Mouse (Mus musculus): ENCODE measurements around the gene Ppp1r9b. TPM values are rescaled to one million over a fixed set of nuclear protein-coding genes. Genes with fewer than 3 reads are reported as not detected.

Ppp1r9b gene
- total RNA-seq, 2 experiments from 2014 or later: 137 to 229 TPM

GRCm38 (mm10) chr11:94973313-94973712 lies 17.5 kb upstream of the Ppp1r9b start:
- ATAC-seq (replicated peaks; ENCODE audit: low FRiP score, low TSS enrichment, poor library complexity, severe bottlenecking): no peak

DNA sequence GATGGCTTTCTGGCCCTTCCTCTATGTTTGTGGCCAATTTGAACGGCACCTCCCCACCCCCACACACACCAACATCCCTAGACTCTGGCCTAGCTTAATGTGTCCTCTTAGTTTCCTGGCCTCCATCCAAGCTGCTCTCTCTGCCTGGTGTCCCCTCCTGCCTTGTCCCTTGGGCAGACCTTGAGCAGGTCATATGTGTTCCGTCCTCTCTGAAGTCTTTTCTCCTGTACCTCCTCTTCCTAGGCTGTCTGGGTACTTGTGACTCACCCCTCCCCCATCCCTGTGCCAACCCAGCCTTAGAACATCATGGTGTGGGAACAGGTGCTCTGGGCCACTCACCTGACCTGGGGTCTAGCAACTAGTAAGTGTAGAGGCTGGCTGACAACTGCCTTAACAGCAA lies 15.9 kb upstream of the Ppp1r9b start:
- ATAC-seq (replicated peaks; ENCODE audit: low FRiP score, low TSS enrichment, poor library complexity, severe bottlenecking): no peak

- no peak for ATAC-seq (replicated peaks; ENCODE audit: low FRiP score, low TSS enrichment, poor library complexity, severe bottlenecking)
These were observed 14.6 kb upstream of the Ppp1r9b start, which contains the start of gene Sgca for GRCm38 (mm10) chr11:94976199-94976598. Sgca (minus strand) TSS chr11:94976327.

GRCm38 (mm10) chr11:94978178-94978915 lies 12.5 kb upstream of the Ppp1r9b start:
- ATAC-seq (replicated peaks; ENCODE audit: low FRiP score, low TSS enrichment, poor library complexity, severe bottlenecking): peak; percentile 32; the same call in 1 of the 2 replicates

- peak; percentile 90 for ATAC-seq (replicated peaks; ENCODE audit: low FRiP score, low TSS enrichment, poor library complexity, severe bottlenecking)
These were observed 11.9 kb upstream of the Ppp1r9b start for GRCm38 (mm10) chr11:94978947-94979346.

DNA sequence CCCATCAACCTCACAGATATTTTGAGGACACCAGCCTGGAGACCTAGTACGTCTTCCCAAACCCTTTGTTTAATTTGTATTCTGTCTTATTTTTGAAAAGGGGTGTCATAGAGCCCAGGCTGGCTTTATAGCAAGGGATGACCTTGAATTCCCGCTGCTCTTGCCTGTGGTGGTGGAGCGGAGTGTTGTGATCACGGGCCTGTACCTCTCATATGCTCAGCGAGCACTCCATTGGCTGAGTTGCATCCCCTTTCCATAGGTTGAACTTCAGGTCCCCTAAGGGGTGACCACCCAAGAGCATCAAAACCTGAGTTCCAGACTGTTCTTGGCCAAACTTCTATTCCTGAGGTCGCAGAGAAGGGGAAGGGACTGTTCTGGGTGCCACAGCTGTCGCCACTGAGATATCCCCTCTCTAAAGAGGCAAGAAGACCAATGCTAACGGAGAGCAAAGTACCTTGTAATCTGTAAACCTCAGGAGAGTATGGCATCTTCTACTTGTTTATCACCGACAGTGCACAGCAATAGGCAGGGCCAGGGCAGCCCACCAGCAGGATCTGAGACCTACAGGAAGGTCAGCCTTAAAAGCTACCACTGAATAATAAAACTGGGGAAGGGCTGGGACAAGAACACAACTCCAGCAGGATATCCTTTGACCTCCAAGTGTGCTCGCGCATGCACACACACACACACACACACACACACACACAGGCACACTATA lies 11.2 kb upstream of the Ppp1r9b start:
- ATAC-seq (replicated peaks; ENCODE audit: low FRiP score, low TSS enrichment, poor library complexity, severe bottlenecking): peak; percentile 64

- ATAC-seq (replicated peaks; ENCODE audit: low FRiP score, low TSS enrichment, poor library complexity, severe bottlenecking): no peak
These were observed 5.7 kb upstream of the Ppp1r9b start for GRCm38 (mm10) chr11:94985140-94985539.

DNA sequence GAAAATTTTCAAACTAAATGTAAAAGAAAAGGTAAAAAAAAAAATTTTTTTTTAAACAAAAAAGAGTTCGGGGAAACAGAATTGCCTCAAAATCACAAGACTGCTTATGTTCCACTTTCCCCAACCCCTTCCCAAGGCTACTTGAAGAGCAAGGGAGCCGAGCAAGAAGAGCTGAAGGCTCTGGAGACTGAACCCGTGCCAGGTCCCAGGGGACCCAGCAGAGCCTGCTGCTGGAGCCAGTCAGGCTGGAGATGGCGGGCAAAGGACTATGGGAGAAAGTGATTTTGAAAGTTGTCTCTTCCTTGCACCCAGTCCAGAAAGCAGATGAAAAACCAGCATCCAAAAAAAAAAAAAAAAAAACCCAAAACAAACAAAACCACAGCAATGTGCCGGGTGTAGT lies 5.0 kb upstream of the Ppp1r9b start:
- ATAC-seq (replicated peaks; ENCODE audit: low FRiP score, low TSS enrichment, poor library complexity, severe bottlenecking): no peak

DNA sequence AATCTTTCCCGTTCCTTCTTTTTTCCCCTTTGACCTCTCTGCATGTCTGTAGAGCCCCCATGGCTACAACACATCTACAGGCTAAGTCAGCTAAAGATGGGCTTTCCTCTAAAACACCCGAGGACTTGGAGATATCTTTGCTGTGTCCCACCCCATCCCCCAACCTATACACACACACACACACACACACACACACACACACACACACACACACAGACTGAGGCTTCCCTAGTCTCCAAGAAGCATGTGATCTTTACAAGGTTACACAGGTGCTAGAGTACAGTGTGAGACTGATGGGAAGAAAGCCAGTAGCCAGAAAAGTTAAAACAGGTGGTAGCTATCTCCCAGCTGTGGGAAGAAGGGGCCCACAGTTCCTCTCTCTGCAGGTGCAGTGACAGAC lies 4.4 kb upstream of the Ppp1r9b start:
- no peak for ATAC-seq (replicated peaks; ENCODE audit: low FRiP score, low TSS enrichment, poor library complexity, severe bottlenecking)

GRCm38 (mm10) chr11:94987341-94987740 lies 3.5 kb upstream of the Ppp1r9b start:
- ATAC-seq (replicated peaks; ENCODE audit: low FRiP score, low TSS enrichment, poor library complexity, severe bottlenecking): no peak

- ATAC-seq (replicated peaks; ENCODE audit: low FRiP score, low TSS enrichment, poor library complexity, severe bottlenecking): peak; percentile 24; the same call in 1 of the 2 replicates
These were observed 3.0 kb upstream of the Ppp1r9b start for GRCm38 (mm10) chr11:94987851-94988250.

GRCm38 (mm10) chr11:94988780-94989561 lies 1.9 kb upstream of the Ppp1r9b start:
- no peak for ATAC-seq (replicated peaks; ENCODE audit: low FRiP score, low TSS enrichment, poor library complexity, severe bottlenecking)

- ATAC-seq (replicated peaks; ENCODE audit: low FRiP score, low TSS enrichment, poor library complexity, severe bottlenecking): peak; percentile 49
These were observed 1.2 kb upstream of the Ppp1r9b start for GRCm38 (mm10) chr11:94989562-94990017.

DNA sequence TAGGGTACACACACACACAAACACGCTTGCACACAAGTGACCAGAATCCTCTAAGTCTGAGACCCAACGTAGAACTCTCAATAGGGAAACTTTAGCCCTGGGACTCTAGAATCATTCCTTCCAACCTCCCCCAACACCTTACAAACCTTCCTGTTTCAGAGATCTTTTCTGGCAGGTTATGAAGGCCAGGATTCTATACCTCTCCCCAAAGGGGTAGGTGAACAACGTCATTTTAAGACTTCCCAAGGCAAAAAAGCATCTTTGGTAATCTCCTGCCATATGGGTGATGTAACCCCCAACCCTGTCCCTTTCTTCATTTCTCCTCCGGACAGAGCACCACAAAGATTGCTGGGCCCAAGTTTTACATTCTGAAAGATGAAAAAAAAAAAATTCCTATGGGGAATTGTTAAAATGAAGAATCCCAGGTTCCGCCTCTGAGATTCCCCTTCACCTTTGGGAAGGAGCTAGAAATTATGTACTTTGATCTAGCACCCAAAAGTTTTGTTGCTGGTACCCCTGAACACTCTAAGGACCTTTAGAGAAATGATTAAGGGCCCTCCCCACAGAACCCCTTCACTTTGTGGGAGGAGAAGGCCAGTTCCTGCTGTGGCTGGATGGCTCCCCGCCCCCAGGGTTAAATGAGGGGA lies 610 bp upstream of the Ppp1r9b start:
- ATAC-seq (replicated peaks; ENCODE audit: low FRiP score, low TSS enrichment, poor library complexity, severe bottlenecking): 0 out of 2 replicates have a peak, but pooled peaks have one; percentile 2

GRCm38 (mm10) chr11:94991641-94992479 lies 1.0 kb downstream of the Ppp1r9b start:
- no peak for ATAC-seq (replicated peaks; ENCODE audit: low FRiP score, low TSS enrichment, poor library complexity, severe bottlenecking)

DNA sequence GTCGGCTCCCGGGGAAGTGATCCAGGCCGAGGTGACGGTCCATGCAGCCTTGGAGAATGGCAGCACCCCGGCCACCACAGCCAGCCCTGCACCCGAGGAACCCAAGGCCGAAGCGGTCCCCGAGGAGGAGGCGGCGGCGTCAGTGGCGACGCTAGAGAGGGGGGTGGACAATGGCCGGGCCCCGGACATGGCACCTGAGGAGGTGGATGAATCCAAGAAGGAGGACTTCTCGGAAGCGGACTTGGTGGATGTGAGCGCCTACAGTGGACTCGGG lies 1.6 kb downstream of the Ppp1r9b start:
- ATAC-seq (replicated peaks; ENCODE audit: low FRiP score, low TSS enrichment, poor library complexity, severe bottlenecking): no peak

DNA sequence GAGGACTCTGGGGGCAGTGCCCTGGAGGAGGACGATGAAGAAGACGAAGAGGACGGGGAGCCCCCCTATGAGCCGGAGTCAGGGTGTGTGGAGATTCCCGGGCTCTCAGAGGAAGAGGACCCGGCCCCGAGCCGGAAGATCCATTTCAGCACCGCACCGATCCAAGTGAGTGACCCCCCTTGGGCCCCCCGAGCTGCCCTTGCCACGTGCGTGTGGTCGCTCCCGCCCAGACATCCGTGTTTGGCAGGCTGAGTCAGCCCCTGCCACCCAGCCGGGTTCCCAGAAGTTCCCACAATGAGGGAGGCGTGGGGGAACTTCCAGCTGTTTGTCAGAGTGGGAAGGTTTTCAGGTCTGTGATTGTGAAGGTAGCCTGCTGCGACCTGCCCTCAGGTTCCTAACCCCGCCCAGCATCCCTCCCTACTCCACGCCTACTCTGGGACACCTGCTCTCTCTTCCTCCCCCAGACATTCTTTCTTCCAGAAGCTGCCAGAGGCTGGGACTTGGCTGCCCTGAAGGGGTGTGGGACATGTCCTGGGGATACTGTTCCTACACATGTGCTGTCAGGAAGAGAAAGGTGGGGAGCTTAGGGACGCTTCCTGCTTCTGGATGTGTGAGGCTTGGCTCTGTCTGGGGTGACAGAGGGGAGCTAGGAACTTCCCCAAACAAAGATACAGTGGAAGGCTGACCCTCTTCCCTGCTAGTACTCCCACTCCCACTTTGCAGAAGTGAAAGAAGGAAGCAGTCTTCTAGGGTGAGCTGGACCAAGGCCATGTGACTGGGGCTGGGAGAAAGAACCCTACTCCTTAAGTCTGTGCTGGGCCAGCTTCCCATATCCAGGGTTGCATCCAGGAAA lies 2.1 kb downstream of the Ppp1r9b start:
- ATAC-seq (replicated peaks; ENCODE audit: low FRiP score, low TSS enrichment, poor library complexity, severe bottlenecking): no peak

- ATAC-seq (replicated peaks; ENCODE audit: low FRiP score, low TSS enrichment, poor library complexity, severe bottlenecking): no peak
These were observed 3.5 kb downstream of the Ppp1r9b start for GRCm38 (mm10) chr11:94994208-94994814.

All from megakaryocyte-erythroid progenitor cell, adult 5-6 weeks (primary cell).